Mouse (Mus musculus) hindbrain, embryonic 16.5 days (tissue): ENCODE measurements around the gene Flii. TPM values are rescaled to one million over a fixed set of nuclear protein-coding genes. Genes with fewer than 3 reads are reported as not detected.

Experiments
- ATAC-seq: fragments of 200-750 bp; cut with Nextera tagmentation; 2 replicates; pipeline ENCODE4 v1.8.0; 2017; ENCODE audit warnings: moderate TSS enrichment, moderate library complexity
- H3K27ac ChIP-seq: fragments of 300-500 bp; sonication (generic); 2 replicates; pipeline ENCODE4 v1.5.1; 2014; ENCODE audit warnings: low read depth, mild to moderate bottlenecking, control low read depth, low read length, moderate library complexity
- H3K27me3 ChIP-seq: fragments of 300-500 bp; sonication (generic); replicated peaks from 2 replicates; pipeline ENCODE4 v1.6.1; 2014; ENCODE audit warnings: low read length; ENCODE audit not compliant: control insufficient read depth, insufficient read depth
- H3K36me3 ChIP-seq: fragments of 300-500 bp; sonication (generic); 2 replicates; pipeline ENCODE4 v1.6.1; 2014; ENCODE audit warnings: mild to moderate bottlenecking, low read length, moderate library complexity, mixed read lengths; ENCODE audit not compliant: control insufficient read depth, insufficient read depth
- H3K4me1 ChIP-seq: fragments of 300-500 bp; sonication (generic); 2 replicates; pipeline ENCODE4 v1.6.1; 2014; ENCODE audit warnings: low read depth, low read length; ENCODE audit not compliant: control insufficient read depth, insufficient read depth
- H3K4me2 ChIP-seq: fragments of 300-500 bp; sonication (generic); 2 replicates; pipeline ENCODE4 v1.6.1; 2014; ENCODE audit warnings: mild to moderate bottlenecking, low read length, control low read depth, moderate library complexity
- H3K4me3 ChIP-seq: fragments of 300-500 bp; sonication (generic); 2 replicates; pipeline ENCODE4 v1.5.1; 2014; ENCODE audit warnings: mild to moderate bottlenecking, low read length, control low read depth, moderate library complexity
- H3K9ac ChIP-seq: fragments of 300-500 bp; sonication (generic); 2 replicates; pipeline ENCODE4 v1.6.1; 2014; ENCODE audit warnings: low read depth, mild to moderate bottlenecking, control low read depth, low read length, moderate library complexity
- H3K9me3 ChIP-seq: fragments of 300-500 bp; sonication (generic); 2 replicates; pipeline ENCODE4 v1.6.1; 2014; ENCODE audit warnings: mild to moderate bottlenecking, low read length, moderate library complexity; ENCODE audit not compliant: control insufficient read depth
- WGBS: fragments of 180-500 bp; shearing (Covaris S2); extraction: QIAGEN DNeasy Blood & Tissue Kit; methylation state at CpG from one replicate; pipeline ENCODE4 v1.1.7; 2014; 5-methylcytosine and 5-hydroxymethylcytosine counted together
- polyA plus RNA-seq: library from polyadenylated mRNA; unstranded; fragments of >200 nt; fragmentation: Nextera tagmentation; extraction: Ambion mirVana; gene quantifications from 2 replicates; pipeline ENCODE4 v1.2.1, GENCODE M21; 2015

Gene Flii
- polyA plus RNA-seq, 1 experiment from 2014 or later, result 73.3 TPM

DNA sequence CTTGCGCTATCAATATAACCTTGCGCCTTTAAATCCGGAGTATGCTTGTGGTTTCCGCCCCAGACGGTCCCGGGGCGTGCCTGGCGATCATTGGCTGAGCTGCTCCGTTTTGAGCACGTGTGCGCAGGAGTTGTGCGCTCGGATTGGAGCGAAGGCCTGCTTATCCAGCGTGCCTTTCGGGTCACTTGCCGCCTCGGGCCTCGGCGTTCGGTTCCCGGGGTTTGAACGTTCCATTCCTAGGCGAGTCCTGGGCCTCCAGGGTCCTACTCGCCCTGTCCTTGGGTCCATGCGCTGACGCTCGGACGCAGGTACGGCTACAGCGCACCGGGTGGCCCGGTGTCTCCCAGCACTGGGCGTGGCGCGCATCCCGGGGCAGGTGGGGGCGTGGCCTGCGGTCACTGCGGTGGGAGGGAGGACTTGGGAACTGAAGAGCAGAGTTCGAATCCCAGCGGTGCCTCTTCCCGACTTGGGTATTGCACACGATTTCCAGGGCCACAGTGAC is 1.2 kb upstream of the Flii start, which contains the start of gene Mief2:
Gene Mief2 (plus strand): TSS at position 139 of the 502 bp plus-strand sequence.
- peak; percentile 96 for ATAC-seq
- Histone ChIP-seq H3K4me2 (peak within 1 kb of the TSS; percentile 77), H3K27me3 (no peaks in the 10 kb centered on the region), H3K4me1 (peaks cover 24% of the 10 kb centered on the region), H3K4me3 (peak within 1 kb of the TSS; percentile 70), H3K27ac (peak within 1 kb of the TSS; percentile 92), H3K9me3 (no peaks in the 10 kb centered on the region), H3K9ac (peak within 1 kb of the TSS; percentile 92), H3K36me3 (peaks cover 32% of the 10 kb centered on the region)
- WGBS, result under 1% methylated on average over 44 of the region's 44 CpGs

GRCm38 (mm10) chr11:60727392-60728140 is 503 bp upstream of the Flii start:
- H3K36me3 ChIP-seq, result peaks cover 33% of the 10 kb centered on the region
- H3K9ac ChIP-seq, result peak overlapping the region; percentile 92
- peak; percentile 9 for ATAC-seq
- WGBS, result under 1% methylated on average over 12 of the region's 12 CpGs
- H3K9me3 ChIP-seq, result no peaks in the 10 kb centered on the region
- peak overlapping the region; percentile 70 for H3K4me3 ChIP-seq
- H3K4me2 ChIP-seq, result peak overlapping the region; percentile 77
- H3K4me1 ChIP-seq, result peaks cover 24% of the 10 kb centered on the region
- peak overlapping the region; percentile 90 for H3K27ac ChIP-seq
- no peaks in the 10 kb centered on the region for H3K27me3 ChIP-seq

- Histone ChIP-seq H3K4me3 (no peak overlapping the region), H3K36me3 (peaks cover 89% of the 10 kb centered on the region), H3K27ac (no peak overlapping the region), H3K9ac (no peak overlapping the region), H3K27me3 (no peaks in the 10 kb centered on the region), H3K4me2 (no peak overlapping the region), H3K9me3 (no peaks in the 10 kb centered on the region), H3K4me1 (no peaks in the 10 kb centered on the region)
- no peak for ATAC-seq
- 88% methylated on average over 5 of the region's 5 CpGs for WGBS
Observed at GRCm38 (mm10) chr11:60719263-60719662, 7.8 kb downstream of the Flii start.

GRCm38 (mm10) chr11:60715833-60716232 is 11.2 kb downstream of the Flii start:
- H3K27ac ChIP-seq, result no peak overlapping the region
- no peak for ATAC-seq
- 78% methylated on average over 5 of the region's 5 CpGs for WGBS

GRCm38 (mm10) chr11:60712639-60713255 is 14.3 kb downstream of the Flii start:
- H3K4me1 ChIP-seq, result no peaks in the 10 kb centered on the region
- H3K9me3 ChIP-seq, result no peaks in the 10 kb centered on the region
- H3K36me3 ChIP-seq, result peaks cover 85% of the 10 kb centered on the region
- no peak for ATAC-seq
- no peaks in the 10 kb centered on the region for H3K27me3 ChIP-seq
- H3K4me2 ChIP-seq, result no peak overlapping the region
- H3K27ac ChIP-seq, result no peak overlapping the region
- WGBS, result 92% methylated on average over 13 of the region's 13 CpGs
- H3K4me3 ChIP-seq, result no peak overlapping the region
- no peak overlapping the region for H3K9ac ChIP-seq

More at GRCm38 (mm10) chr11:60715833-60716232, 11.2 kb downstream of the Flii start:
- H3K4me2 ChIP-seq, result no peak overlapping the region
- no peak overlapping the region for H3K9ac ChIP-seq
- H3K4me3 ChIP-seq, result no peak overlapping the region
- H3K36me3 ChIP-seq, result peaks cover 84% of the 10 kb centered on the region
- H3K4me1 ChIP-seq, result no peaks in the 10 kb centered on the region
- H3K9me3 ChIP-seq, result no peaks in the 10 kb centered on the region
- H3K27me3 ChIP-seq, result no peaks in the 10 kb centered on the region

GRCm38 (mm10) chr11:60712040-60712439 is 15.0 kb downstream of the Flii start:
- no peak overlapping the region for H3K4me2 ChIP-seq
- no peaks in the 10 kb centered on the region for H3K9me3 ChIP-seq
- no peak overlapping the region for H3K9ac ChIP-seq
- no peak for ATAC-seq
- no peaks in the 10 kb centered on the region for H3K4me1 ChIP-seq
- no peak overlapping the region for H3K27ac ChIP-seq
- 94% methylated on average over 18 of the region's 18 CpGs for WGBS
- no peaks in the 10 kb centered on the region for H3K27me3 ChIP-seq
- H3K36me3 ChIP-seq, result peaks cover 87% of the 10 kb centered on the region
- no peak overlapping the region for H3K4me3 ChIP-seq

DNA sequence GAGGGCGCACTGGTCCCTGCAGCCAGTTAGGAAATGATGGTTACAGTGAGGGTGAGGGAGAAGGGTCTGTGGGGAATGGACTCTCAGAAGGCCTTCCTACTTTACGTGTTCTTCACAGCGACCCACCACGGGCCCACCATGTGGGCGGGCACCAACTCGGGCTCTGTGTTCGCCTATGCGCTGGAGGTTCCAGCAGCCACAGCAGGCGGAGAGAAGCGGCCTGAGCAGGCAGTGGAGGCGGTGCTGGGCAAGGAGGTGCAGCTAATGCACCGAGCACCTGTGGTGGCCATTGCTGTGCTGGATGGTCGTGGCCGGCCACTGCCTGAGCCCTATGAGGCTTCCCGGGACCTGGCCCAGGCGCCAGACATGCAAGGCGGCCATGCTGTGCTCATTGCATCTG is 15.8 kb downstream of the Flii start:
- no peaks in the 10 kb centered on the region for H3K4me1 ChIP-seq
- no peaks in the 10 kb centered on the region for H3K27me3 ChIP-seq
- no peaks in the 10 kb centered on the region for H3K9me3 ChIP-seq
- no peak overlapping the region for H3K27ac ChIP-seq
- H3K9ac ChIP-seq, result no peak overlapping the region
- no peak overlapping the region for H3K4me2 ChIP-seq
- H3K36me3 ChIP-seq, result peaks cover 84% of the 10 kb centered on the region
- no peak for ATAC-seq
- H3K4me3 ChIP-seq, result no peak overlapping the region
- 97% methylated on average over 17 of the region's 17 CpGs for WGBS

DNA sequence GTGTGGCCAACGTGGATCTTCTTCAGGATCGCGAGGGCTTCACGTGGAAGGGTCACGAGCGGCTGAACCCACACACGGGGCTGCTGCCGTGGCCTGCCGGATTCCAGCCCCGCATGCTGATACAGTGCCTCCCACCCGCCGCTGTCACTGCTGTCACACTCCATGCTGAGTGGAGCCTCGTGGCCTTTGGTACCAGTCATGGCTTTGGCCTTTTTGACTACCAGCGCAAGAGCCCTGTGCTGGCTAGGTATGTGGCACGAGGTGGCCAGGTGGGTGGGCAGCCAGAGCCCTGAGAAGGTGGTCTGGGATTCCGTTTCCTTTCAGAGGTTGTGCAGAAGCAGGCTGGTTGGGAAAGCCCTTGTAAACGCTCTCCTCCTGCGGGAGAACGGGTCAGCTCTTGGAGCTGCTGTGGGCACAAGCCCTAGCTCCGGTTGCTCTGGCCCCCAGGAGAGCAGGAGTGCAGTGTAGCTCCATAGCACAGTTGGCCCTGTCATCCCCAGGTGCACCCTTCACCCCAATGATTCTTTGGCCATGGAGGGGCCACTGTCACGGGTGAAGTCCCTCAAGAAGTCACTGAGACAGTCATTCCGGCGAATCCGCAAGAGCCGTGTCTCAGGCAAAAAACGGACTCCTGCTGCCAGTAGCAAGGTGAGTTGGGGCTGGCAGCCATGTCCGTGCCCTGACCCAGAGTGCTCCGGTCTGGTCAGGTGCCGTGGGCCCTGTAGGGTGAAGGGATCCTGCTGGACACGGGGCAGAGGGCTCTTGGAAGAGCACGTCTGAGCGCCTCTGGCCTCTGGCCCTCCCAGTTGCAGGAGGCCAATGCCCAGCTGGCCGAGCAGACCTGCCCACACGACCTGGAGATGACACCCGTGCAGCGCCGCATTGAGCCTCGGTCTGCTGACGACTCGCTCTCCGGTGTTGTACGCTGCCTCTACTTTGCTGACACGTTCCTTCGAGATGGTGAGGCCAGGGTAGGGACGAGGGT is 17.3 kb downstream of the Flii start:
- ATAC-seq, result no peak
- Histone ChIP-seq H3K4me1 (no peaks in the 10 kb centered on the region), H3K9me3 (no peaks in the 10 kb centered on the region), H3K27me3 (no peaks in the 10 kb centered on the region), H3K4me3 (no peak overlapping the region), H3K4me2 (no peak overlapping the region), H3K27ac (no peak overlapping the region), H3K9ac (no peak overlapping the region), H3K36me3 (peaks cover 77% of the 10 kb centered on the region)
- WGBS, result 93% methylated on average over 45 of the region's 45 CpGs
